Mouse (Mus musculus) frontal cortex, adult (tissue): ENCODE results near the gene Ndufc2.

Source experiments
- ATAC-seq: cut with Nextera tagmentation; 2 replicates; pipeline ENCODE4 v1.9.2; 2017; ENCODE audit warnings: mild to moderate bottlenecking, moderate library complexity, mixed read lengths; ENCODE audit not compliant: low TSS enrichment

Ndufc2 gene

DNA sequence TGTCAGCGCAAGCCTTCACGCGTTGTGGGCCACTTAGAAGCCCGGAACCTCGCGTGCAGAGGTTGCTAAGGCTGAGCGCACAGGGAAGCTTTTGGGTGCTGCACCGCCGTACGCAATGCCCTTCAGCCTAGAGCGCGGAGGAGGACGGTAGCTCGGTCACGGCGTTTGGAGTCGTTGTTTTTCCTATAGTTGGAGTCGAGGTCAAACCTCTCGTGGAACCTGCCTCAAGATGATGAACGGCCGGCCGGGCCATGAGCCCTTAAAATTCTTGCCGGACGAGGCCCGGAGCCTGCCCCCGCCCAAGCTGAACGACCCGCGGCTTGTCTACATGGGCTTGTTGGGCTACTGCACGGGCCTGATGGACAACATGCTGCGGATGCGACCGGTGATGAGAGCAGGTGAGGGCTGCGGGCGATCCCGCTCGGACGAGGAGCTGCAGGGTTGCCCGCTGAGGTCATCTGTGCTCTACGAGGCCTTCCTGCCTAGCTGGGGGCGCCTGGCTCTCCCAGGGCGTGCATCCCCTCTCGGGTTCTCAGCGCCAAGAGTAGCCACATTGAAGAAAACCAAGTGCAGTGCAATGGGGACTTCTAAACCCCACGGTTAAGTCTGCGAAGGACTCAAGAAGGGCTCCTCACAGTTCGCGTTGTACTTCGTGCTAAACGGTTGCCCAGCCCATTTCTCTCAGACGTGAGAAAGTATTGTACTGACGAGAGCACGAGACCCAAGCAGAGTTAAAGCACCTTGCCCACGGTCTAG lies at the start of gene Ndufc2:
Gene Ndufc2 (plus strand): TSS at position 44 of the 756 bp plus-strand sequence.
- peak; percentile 93 for ATAC-seq

GRCm38 (mm10) chr7:97350891-97351290 lies 48.9 kb upstream of the Ndufc2 start:
- no peak for ATAC-seq

DNA sequence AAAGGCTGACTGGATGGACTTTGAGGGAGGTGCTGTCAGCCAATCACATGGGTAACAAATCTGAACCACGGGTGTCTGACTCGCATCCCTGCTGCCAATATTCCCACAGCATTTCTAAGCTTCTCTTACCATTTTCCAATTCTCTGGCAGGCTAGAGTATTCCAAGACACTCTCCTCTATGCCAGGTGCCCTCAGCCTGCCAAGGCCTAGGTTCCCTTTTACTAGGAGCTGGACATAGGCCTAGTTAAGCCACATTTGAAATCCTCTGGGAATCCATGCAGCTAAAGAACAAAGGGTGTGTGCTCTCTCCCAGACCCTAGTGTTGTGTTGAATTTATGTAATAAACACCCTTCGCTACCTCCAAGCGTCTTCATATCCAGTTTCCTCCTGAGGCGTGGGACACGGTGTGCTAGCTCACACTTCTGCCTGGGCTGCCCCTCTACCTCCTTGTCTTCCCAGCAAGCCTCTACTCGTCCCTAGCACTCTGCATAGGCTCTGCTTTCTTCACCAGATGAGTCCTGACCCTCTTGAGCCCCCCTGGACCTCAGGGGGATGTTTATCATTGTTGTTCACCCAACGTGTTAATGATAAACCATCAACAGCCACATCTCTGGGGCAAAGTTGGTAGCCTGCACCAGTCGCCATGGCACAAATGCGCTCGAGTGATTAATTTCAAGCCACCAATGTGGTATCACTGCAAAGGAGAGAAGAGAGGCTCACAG lies 47.9 kb upstream of the Ndufc2 start:
- ATAC-seq, result peak; percentile 28; the same call in 1 of the 2 replicates

GRCm38 (mm10) chr7:97353356-97353755 lies 46.4 kb upstream of the Ndufc2 start:
- no peak for ATAC-seq

DNA sequence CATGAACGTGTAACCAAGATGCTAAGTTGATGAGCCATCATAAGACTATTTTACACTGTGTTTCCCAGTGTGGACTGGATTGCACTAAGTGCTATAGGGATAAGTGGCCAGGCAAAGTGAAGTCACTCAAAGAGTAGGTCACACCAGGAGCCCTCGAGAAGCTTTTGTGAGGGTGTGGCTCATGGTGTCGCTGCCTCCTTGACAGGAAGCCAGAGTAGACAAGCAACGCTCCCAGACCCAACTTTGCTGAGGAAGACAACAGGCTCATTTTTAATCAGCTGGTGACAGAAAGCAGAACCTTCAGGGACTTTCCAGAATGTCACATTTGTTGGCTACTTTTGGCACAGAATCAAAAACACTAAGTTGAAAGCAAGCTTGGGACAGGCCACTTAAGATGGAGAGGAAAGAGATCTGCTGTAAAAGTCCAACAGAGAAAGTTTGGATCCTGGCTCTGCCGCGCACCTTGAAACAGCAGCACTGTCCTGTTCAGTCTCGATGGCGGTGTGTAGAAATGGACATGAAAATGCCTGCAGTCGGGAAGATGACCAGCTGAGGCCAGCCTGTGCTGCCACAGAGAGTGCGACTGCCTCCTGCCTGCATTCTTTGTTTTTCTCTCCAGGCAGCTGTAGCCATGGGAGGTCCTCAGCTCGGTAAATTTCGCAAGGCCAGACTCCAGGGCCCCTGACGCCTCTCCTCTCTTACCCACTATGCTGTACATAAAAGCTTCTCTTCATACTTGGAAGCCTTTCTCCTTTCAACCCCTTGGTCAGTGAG lies 44.5 kb upstream of the Ndufc2 start:
- ATAC-seq, result no peak

DNA sequence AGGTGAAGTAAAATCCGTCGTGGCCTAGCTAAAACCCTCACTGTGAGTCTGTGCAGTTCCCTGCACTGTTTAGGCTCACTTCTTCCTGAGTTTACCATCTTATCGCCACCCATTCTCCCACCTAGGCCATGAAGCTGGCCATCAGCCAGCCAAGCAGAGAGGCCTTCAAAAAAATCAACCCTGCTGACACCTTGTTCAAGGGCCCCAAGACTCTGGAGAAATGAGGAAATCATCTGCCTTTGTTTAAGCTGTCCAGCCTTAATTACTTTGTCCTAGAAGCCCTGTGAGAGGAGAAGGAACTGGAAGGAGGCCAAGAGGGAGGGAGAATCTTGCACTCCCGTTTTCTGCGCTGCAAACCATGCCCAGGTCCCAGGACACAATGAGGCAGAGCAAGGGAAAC lies 43.5 kb upstream of the Ndufc2 start:
- no peak for ATAC-seq

DNA sequence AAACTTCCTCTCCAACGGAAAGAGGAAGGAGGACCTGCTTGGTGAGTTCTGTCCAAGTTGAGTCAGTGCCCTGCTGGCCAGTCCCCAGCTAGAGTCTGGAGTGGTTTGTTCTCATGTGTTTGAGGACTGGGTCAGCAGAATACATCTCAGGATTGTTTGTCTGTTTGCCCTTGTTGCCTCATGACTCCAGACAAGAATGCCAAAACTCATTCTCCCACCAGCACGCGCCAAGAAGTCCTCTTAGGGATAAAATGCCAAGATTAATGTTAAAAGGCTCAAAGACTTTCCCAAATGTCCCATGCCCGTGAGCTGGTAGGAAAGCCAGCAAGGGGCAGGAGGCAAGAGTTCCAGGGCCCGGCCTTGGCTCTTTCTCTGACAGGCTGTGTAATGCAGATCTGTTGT lies 42.9 kb upstream of the Ndufc2 start:
- peak; percentile 47; the same call in 1 of the 2 replicates for ATAC-seq

GRCm38 (mm10) chr7:97357840-97358239 lies 42.0 kb upstream of the Ndufc2 start:
- no peak for ATAC-seq

DNA sequence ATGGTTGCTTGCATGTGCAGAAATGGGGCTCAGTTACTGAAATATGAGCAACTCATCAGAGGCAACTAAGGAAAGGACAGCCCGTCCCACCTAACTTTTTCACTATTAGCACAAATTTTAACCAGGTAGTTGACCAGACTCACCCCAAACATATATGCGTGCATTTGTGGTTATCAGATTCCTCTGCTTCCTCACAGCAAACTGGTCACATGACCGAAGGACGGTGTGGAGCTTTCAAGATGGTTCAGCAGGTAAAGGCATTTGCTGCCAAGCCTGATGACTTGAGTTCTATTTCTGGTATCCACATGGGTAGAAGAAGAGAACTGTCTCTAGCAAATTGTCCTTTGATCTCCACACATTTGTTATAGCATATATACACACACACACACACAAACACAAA lies 41.5 kb upstream of the Ndufc2 start:
- no peak for ATAC-seq

DNA sequence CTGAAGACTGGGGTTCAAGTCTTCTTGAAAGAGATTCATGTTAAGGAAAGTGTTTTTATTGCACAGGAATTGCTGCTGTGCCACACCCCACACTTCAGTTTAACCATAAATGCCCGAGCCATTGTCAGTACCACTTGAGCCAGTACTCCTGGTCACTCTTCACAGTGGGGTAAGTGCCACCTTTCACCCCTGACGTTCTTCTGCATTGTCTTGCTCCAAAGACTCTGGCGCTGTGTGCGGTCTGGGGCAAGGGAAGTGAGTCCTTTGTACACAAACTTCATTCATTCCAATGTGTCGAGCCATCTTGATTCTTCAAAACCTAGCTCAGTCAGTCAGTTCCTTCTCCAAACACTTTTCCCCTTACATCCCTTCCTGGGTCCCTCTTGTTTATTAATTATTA lies 39.6 kb upstream of the Ndufc2 start:
- no peak for ATAC-seq

GRCm38 (mm10) chr7:97360955-97361354 lies 38.8 kb upstream of the Ndufc2 start:
- ATAC-seq, result no peak

- ATAC-seq, result no peak
These were observed 38.3 kb upstream of the Ndufc2 start for GRCm38 (mm10) chr7:97361467-97361866.

DNA sequence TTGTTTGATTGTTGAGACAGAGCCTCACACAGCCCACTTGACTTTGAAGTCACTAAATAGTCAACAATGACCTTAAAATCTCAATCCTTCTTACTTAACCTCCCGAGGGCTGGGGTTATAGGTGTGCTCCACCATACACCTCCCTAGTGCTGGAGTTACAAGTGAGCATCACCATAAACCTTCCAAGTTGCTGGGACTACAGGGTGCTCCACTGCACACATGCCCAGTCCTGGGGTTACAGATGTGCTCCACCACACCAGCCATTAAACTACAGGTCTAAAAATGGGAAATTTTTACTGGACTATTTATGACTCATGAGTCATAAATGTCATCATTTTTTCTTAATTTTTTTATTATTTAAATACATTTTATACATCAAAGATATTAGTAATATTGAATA lies 33.9 kb upstream of the Ndufc2 start:
- no peak for ATAC-seq

- ATAC-seq, result no peak
These were observed 24.7 kb upstream of the Ndufc2 start for GRCm38 (mm10) chr7:97375101-97375500.

GRCm38 (mm10) chr7:97375906-97376305 lies 23.9 kb upstream of the Ndufc2 start:
- no peak for ATAC-seq

- ATAC-seq, result no peak
These were observed 20.5 kb upstream of the Ndufc2 start for GRCm38 (mm10) chr7:97379304-97379703.

DNA sequence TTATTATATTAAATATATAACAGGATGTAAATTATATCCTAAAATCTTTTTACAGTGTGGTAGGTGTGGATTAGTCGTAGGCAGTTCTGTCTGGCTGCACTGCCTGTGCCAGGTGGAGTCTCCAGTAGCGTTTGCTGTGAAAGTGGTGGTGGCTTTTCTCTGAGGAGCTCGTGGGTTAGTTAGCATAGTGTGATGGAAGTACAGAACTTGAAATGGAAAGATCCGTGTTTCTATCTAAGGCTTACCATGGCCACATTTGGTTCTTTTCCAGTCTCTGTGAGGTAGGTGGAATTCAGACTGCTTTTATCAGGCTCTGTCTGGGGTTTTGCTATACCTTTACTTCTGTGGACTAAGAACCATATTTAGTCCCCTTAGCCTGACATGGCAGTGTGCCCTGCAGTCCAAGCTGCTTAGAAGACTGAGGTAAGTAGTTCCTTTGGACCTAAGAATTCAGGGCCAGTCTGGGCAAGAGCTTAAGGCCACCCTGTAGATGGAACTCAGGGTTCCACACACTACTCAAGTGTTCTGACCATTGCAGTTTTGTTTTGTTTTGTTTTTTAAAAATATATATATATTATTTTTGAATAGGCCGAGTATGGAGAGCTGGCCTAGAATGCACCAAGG lies 19.2 kb upstream of the Ndufc2 start:
- ATAC-seq, result peak; percentile 87; the same call in 1 of the 2 replicates

GRCm38 (mm10) chr7:97382661-97383060 lies 17.1 kb upstream of the Ndufc2 start:
- no peak for ATAC-seq

GRCm38 (mm10) chr7:97383496-97384132 lies 16.2 kb upstream of the Ndufc2 start:
- no peak for ATAC-seq

DNA sequence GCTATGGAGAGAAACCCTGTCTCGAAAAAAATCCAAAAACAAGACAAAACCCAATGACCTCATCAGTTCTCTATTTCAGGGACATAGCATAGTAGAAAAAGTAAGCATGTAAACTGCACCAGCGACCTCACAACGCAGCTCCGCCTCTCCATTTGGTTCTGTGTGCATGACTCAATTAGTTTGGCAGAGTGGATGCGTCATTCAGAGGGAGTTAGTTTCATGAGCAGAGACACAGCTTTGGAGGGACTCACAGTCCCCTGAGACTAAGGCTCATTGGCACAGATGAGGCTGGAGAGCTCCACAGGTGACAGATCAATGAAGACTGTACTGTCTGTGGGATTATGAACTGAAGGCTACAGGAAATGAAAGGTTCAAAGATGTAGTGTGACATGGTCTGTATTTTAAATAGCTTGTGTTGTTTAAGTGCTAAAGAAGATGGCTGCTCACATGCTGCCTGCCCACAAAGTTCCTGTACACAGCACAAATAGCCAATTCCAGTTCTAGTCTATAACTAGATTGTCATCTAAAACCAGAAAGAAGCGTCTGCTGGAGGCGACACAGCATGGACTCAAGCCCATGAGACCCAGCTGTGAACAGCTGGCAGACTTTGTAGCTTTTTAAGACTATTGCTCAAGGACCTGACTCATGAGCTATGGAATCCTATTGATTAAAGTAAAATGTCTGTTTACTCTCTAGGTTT lies 13.5 kb upstream of the Ndufc2 start:
- peak; percentile 78 for ATAC-seq
